Mouse (Mus musculus) left cerebral cortex, adult 9 months (tissue): ENCODE data around the gene Pif1.

ENCODE experiments used
- DNase-seq, 2 experiments: peaks; one replicate each; pipeline ENCODE4 v3.0.0; 2022; ENCODE audit warnings: low spot score in 2 of 2

Gene Pif1

DNA sequence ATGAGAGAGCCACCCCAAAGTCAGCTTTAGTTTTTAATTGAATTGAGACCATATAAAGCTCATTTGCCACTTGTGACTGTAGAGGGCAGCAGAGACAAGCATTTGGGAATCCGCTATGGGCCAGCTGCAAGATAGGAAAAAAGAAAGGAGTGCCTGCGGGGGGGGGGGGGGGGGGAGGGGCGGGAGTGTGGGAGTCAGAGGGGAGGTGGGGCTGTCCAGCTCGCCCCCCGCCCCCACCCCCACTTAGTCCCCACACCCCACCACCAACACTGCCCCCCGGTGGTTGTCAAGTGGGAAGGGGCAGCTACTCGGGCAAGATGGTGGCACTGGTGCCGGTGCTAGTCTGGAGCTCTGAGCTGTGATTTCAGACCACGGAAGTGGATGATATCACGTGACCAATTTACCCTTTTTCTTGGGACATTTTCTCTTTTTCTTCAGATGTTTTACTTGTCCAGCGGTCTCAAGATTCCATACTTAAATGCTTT lies 11.8 kb downstream of the Pif1 start:
- peak in 1 of 2 experiments; percentile 45 for DNase-seq

- DNase-seq: no peak
Observed at GRCm38 (mm10) chr9:65600951-65601350, 14.0 kb downstream of the Pif1 start.

- DNase-seq: no peak
Observed at GRCm38 (mm10) chr9:65603401-65604102, 16.6 kb downstream of the Pif1 start.

DNA sequence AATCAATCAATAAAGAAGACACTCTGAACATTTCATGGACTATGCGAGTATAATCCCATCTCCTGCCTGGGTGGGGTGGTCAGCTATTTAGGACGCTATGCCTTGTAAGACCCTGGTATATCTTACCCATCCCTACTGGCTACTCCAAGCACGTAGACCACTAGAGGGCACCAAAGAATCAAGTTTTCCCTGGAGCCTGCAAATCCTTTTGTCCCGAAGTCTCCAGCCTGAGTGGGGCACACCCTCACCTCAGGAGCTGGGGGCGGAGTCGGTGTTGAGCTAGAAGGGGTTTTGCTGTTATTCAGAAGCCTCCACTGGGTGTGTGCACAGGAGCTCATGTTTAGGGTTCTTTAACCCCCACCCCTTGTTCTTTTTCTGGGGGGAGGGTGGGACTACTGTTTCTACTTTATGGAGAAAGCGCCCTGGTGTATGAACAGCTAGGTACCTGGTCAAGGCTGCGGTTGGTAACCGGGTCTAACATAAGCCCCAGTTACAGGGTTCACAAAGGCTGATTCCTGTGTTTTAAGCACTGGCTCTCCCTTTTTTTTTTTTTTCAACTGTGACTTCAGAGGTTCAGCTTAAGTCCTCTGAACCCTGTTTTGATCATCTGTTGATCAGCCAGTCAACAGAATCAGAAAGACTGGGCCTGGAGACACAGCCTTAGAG lies 18.6 kb downstream of the Pif1 start:
- peak in 1 of 2 experiments; percentile 58 for DNase-seq

DNA sequence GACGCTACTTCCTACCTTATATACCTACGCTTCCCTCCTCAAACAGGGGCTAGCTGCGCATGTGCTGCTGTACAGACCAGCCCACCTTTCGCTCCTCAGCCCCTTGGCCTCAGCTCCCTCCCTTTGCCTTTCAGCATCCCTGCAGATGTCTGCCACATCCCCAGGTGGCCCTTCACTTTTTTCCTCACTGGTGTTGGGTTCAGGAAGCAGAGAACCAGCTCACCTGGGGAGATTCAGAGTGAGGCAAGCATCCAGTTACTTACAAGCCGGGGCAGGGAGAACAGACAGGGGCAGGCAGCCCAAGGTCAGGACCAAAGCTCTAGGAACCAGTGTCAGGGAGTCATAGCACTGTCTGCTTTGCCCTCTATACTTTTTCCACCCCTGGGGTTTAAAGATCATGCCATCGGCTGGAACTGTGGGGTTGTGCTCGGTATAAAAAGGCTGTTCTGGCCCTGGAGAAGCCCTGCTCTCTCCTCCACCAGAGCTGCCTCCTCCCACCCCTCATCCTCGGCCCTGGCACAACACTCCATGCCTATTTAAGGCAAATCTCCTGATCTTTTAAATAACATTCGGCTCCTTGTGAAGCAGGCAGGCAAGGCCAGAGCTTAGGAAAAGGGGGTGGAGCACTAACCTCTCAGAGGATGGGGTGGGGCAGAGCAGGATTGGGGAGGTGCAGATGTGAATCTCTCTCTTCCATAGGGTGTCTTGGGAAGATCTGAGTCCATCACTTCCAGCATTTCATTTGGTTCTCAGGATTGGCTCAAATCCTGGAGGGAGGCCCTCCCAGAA lies 19.6 kb downstream of the Pif1 start:
- no peak for DNase-seq

GRCm38 (mm10) chr9:65607120-65607519 lies 20.2 kb downstream of the Pif1 start:
- no peak for DNase-seq

- DNase-seq: no peak
Observed at GRCm38 (mm10) chr9:65611969-65612486, 25.1 kb downstream of the Pif1 start.

GRCm38 (mm10) chr9:65613098-65613497 lies 26.1 kb downstream of the Pif1 start:
- DNase-seq: no peak

DNA sequence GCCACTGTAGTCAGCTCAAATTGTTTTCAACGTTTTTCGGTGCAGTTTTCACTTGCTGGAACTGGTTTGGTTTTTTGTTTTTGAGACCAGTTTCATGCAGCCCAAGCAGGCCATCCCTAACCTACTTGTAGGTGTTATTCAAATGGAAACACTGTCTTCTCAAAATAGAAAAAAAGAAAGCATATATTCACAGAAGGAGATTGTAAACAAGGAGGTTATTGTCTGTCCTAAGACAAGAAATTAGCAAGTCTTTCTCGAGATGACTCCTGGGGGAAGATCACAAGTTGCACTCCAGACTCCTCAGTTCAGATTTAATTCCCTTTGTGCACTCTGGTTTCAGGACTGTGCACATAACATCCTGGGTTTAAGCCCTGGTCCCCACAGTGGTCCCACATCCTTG lies 32.4 kb downstream of the Pif1 start:
- no peak for DNase-seq

- no peak for DNase-seq
Observed at GRCm38 (mm10) chr9:65621196-65621595, 34.2 kb downstream of the Pif1 start.

GRCm38 (mm10) chr9:65621666-65622065 lies 34.7 kb downstream of the Pif1 start:
- no peak for DNase-seq

GRCm38 (mm10) chr9:65622826-65623225 lies 35.9 kb downstream of the Pif1 start:
- DNase-seq: no peak

- DNase-seq: no peak
Observed at GRCm38 (mm10) chr9:65624266-65624665, 37.3 kb downstream of the Pif1 start.

DNA sequence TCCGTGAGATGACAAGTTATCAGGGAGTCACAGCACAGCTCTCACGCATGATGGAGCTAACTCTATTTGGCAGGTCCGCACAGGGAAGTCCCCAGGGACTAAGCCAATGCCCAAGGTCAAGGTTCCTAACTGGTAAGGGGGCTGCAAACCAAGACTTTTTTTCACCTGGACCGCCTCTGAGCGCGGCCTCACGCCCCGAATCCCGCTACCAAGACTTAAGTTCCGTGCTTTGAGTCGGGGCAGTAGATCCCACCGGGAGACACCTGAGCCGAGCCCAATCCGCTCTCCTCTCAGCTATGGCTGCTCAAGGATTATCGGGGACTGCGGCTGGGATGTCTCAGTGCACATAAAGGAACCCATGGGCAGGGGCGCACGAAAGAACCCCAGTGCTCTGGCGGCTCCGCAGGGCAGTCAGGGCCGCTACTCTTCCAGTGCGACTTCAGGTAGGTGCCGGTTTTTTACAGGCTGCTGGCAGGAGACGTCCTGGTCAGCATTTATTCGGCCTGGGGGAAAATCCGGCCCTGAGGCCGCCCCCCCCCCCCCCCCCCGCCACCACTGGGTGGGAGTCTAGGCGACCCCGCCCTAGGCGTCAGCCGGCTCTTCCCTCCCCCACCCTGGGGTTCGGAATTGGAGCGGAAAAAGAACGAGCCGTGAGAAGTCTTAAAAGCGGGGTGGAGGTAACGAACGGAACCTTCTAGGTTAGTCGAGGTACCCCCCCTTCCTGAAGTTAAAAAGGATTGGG lies 42.2 kb downstream of the Pif1 start, which contains the start of gene Rbpms2:
Gene Rbpms2 (plus strand): TSS at position 624 of the 742 bp plus-strand sequence.
- no peak for DNase-seq

- DNase-seq: no peak
Observed at GRCm38 (mm10) chr9:65629767-65630630, 43.0 kb downstream of the Pif1 start.

DNA sequence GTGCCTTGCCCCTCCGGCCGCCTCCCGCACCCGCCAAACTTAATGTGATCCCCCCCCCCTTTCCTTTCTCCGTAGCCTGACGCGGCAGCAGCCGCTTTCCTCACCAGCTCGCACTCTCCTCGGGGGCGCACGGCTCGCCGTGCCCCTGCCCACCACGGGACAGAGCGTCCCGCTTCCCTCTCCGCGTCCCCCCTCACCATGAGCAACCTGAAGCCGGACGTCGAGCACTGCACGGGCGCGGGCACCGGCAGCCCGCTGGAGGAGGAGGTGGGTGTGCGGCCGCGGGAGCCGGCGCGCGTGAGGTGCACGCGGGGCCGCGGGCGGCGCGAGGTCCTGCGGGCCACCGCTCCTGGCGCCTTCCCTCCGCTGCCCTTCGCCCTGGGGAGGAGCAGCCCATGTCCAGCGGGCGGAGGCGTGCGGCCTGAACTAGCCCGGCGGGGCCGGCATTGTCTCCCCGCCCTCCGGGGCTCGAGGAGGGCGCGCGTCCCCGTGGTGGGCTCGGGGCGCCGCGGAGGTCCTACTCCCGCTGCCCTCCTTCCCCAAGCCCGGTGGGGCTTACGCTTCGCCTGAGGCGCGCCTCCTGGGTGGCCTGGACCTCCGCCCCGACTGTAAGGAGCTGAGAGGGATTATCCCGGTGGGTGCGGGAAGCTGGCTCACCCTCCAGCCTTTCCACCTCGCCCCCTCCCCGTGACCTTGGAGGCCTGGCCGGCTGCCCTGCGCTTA lies 43.8 kb downstream of the Pif1 start:
- DNase-seq: no peak

GRCm38 (mm10) chr9:65631354-65632021 lies 44.5 kb downstream of the Pif1 start:
- no peak for DNase-seq

DNA sequence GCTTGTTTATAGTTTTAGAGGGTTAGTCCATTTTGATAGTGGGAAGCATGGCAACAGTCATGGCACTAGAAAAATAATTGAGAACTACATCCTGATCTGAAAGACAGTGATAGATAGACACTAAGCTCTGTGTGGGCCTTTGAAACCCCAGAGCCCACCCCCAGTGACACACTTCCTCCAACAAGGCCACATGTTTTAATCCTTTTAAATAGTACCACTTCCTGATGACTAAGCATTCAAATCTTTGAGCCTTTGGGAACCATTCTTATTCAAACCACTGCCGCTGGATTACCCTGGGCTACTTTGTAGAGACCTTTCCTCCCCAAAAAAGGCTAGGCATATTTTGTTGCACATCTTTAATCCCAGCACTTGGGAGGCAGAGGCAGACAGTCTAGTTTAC lies 48.8 kb downstream of the Pif1 start:
- DNase-seq: no peak

GRCm38 (mm10) chr9:65636926-65637325 lies 50.0 kb downstream of the Pif1 start:
- no peak for DNase-seq
